Mouse (Mus musculus) myocyte (in vitro differentiated cells): Measurements from ENCODE around the gene Ccdc121.
"Not testable (repeated sequence)": the region's sequence is repeated elsewhere in the genome, so short reads cannot be mapped to it uniquely, and the experiment has no call there.

Source experiments
- CEBPB ChIP-seq: IDR thresholded peaks from 2 replicates; pipeline ENCODE4 v1.6.1; 2011; ENCODE audit warnings: mild to moderate bottlenecking, moderate library complexity; ENCODE audit not compliant: poor library complexity, insufficient read depth, severe bottlenecking
- E2F4 ChIP-seq: IDR thresholded peaks from one replicate; pipeline ENCODE4 v1.6.1; 2011; ENCODE audit warnings: mild to moderate bottlenecking, control low read depth, moderate library complexity; ENCODE audit not compliant: insufficient read depth
- MAX ChIP-seq: IDR thresholded peaks from one replicate; pipeline ENCODE4 v1.6.1; 2011; ENCODE audit warnings: low read depth, mild to moderate bottlenecking, control low read depth
- MYOD1 ChIP-seq, 3 experiments: IDR thresholded peaks; one replicate each; pipeline ENCODE4 v1.6.1; 2011; ENCODE audit warnings: control low read depth in 2 of 3, low read depth in 2 of 3, mild to moderate bottlenecking in 2 of 3, moderate library complexity in 1 of 3; ENCODE audit not compliant: insufficient read length in 2 of 3, control insufficient read depth in 1 of 3
- MYOG ChIP-seq, 3 experiments: IDR thresholded peaks; one replicate each; pipeline ENCODE4 v1.6.1; 2011; ENCODE audit warnings: control low read depth in 2 of 3, low read depth in 2 of 3, mild to moderate bottlenecking in 2 of 3; ENCODE audit not compliant: insufficient read length in 2 of 3, control insufficient read depth in 1 of 3, insufficient read depth in 1 of 3
- POLR2A ChIP-seq: IDR thresholded peaks from one replicate; pipeline ENCODE4 v1.6.1; 2011; ENCODE audit warnings: low read depth, mild to moderate bottlenecking, control low read depth, moderate library complexity; ENCODE audit not compliant: insufficient read length
- POLR2AphosphoS2 ChIP-seq: IDR thresholded peaks from one replicate; pipeline ENCODE4 v1.6.1; 2011; ENCODE audit warnings: low read depth, control low read depth; ENCODE audit not compliant: insufficient read length
- TCF12 ChIP-seq: IDR thresholded peaks from one replicate; pipeline ENCODE4 v1.6.1; 2011; ENCODE audit warnings: mild to moderate bottlenecking, control low read depth; ENCODE audit not compliant: poor library complexity, insufficient read depth, severe bottlenecking
- USF1 ChIP-seq: IDR thresholded peaks from one replicate; pipeline ENCODE4 v1.6.1; 2011; ENCODE audit warnings: low read depth, mild to moderate bottlenecking, control low read depth, moderate library complexity

DNA sequence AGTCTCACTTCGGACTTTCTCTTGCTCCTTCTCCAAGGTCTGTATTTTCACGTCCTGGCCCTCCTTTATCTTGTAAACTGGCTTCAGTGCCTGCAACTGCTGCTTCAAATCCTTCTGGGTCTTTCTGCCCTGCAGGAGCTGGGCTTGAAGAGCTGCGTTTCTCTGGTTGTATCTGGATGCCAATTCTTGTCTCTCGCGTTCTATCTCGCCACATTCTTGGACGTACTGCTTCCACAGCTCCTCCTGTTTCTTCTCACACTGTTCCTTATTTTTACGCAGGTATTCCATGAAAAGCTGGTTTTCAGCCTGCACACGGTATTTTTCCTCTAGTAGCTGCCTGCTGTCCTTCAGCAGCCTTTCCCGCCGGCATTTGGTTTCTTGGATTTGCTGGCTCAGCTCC is 396 bp downstream of the Ccdc121 start:
- not testable (repeated sequence) for TF ChIP-seq MAX; E2F4; MYOG (IDR thresholded peaks at IDR 0.05; ENCODE audit: control insufficient read depth in 1 of 3, insufficient read depth in 1 of 3, insufficient read length in 2 of 3, low read depth in 2 of 3); POLR2A; TCF12; USF1; CEBPB; POLR2AphosphoS2; MYOD1 (IDR thresholded peaks at IDR 0.05; ENCODE audit: control insufficient read depth in 1 of 3, insufficient read length in 2 of 3, low read depth in 2 of 3)
